16 mouse cellular contexts compared by ENCODE assay signal in the genomic region with DNA sequence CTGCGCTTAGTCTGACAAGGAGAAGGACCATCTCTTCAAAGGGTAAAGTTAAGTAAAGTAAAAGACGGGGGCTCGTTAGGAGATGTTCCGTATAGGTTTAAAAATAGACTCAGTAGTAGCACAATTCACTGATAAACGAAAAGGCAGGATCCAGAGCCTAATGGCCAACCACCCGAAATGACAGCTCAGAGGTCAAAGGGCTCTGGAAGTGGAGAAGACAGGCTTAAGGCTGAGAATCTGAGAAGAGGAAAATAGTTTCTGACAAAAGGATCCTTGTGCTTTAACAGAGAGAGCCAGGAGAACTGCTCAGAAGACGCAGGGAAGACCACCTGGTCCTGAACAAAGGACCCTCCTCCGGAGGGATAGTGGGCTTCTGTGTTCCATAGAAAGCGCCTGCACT.
"Had no signal": no experiment of that assay in that cellular context is flagged by ENCODE, and none has a peak within 500 bp of the region (broad histone marks: within the 10 kb centered on the region; RNA-seq: fewer than 3 reads in every experiment).

No protein-coding gene starts in this region.

- H3K9me3 ChIP-seq: limb, embryonic 12.5 days; limb, embryonic 15.5 days; lung, embryonic 15.5 days; midbrain, embryonic 12.5 days; midbrain, embryonic 15.5 days had no signal

- H3K4me2 ChIP-seq: limb, embryonic 12.5 days; limb, embryonic 15.5 days; liver, embryonic 11.5 days; lung, embryonic 15.5 days; midbrain, embryonic 12.5 days; midbrain, embryonic 15.5 days had no signal

- H3K4me1 ChIP-seq: midbrain, embryonic 15.5 days had no signal

- ATAC-seq: liver, postnatal 0 days; midbrain, embryonic 15.5 days had no signal

- DNase-seq: kidney, postnatal 25 days; layer of hippocampus, adult 9-11 months; liver, postnatal 0 days; lung, postnatal 14 days; lung, postnatal 4 days; thymus, adult 18-20 months; thymus, postnatal 36 days had no signal

- H3K27ac ChIP-seq: kidney, postnatal 0 days; layer of hippocampus, adult 2 months; limb, embryonic 12.5 days; limb, embryonic 15.5 days; liver, embryonic 14.5 days; lung, embryonic 15.5 days; midbrain, embryonic 12.5 days; midbrain, embryonic 15.5 days had no signal

- H3K9ac ChIP-seq: limb, embryonic 12.5 days; limb, embryonic 15.5 days; liver, embryonic 14.5 days; liver, postnatal 0 days; lung, embryonic 15.5 days; midbrain, embryonic 12.5 days; midbrain, embryonic 15.5 days had no signal

- H3K27me3 ChIP-seq: limb, embryonic 12.5 days; limb, embryonic 15.5 days; lung, embryonic 15.5 days; midbrain, embryonic 12.5 days; midbrain, embryonic 15.5 days had no signal

- H3K4me3 ChIP-seq: layer of hippocampus, adult 2 months; limb, embryonic 12.5 days; limb, embryonic 15.5 days; lung, embryonic 15.5 days; midbrain, embryonic 12.5 days; midbrain, embryonic 15.5 days had no signal

- H3K36me3 ChIP-seq: limb, embryonic 15.5 days; lung, embryonic 15.5 days; midbrain, embryonic 12.5 days; midbrain, embryonic 15.5 days had no signal
